Mouse (Mus musculus) kidney, postnatal 25 days (tissue): ENCODE measurements around the gene Hsp90aa1.
"Not testable (repeated sequence)": the region's sequence is repeated elsewhere in the genome, so short reads cannot be mapped to it uniquely, and the experiment has no call there.

Experiments used
- DNase-seq, 2 experiments: peaks; one replicate each; pipeline ENCODE4 v3.0.0; 2021; ENCODE audit warnings: mixed read lengths in 2 of 2

The Hsp90aa1 gene

GRCm38 (mm10) chr12:110698523-110699170, 3.9 kb downstream of the Hsp90aa1 start:
- DNase-seq, result no peak

DNA sequence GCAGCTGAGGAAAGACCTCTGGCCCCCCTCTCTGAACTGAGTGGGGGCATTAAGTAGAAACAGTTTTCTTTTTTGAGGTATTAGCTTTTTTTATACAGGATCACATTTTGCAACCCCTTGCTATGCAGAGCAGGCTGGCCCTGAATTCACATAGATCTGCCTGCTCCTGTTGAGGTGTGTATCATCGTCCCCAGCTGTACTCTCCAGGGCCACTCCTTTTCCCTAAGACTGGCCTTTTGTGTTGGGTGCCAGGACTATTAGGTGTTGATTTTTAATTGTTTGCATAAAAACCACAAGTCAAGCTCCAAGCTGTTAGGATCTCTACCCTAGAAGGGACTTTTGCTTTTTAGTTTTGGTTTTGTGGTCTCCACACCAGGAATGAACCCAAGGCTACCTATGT, 4.4 kb downstream of the Hsp90aa1 start:
- DNase-seq, result no peak

- DNase-seq, result no peak
Measured at GRCm38 (mm10) chr12:110697457-110697856, 5.1 kb downstream of the Hsp90aa1 start.

DNA sequence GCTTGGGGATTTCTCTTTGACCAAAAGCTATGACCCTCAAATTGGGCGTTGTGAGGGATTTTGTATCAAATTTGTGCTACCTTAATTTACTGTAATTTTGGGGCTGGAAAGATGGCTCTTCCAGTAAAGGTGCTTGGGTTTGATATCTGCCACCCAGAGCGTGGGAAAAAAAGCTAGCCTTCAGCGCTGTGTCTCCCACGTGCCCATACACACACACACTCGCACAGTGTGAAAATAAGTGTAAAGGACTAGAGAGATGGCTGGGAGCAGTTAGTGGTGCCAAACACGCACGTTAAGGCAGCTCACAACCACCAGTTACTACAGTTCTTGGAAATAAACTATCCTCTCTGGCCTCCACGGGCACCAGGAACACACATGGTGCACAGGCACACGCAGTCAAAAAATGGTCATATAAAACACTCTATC, 5.5 kb downstream of the Hsp90aa1 start:
- no peak for DNase-seq

DNA sequence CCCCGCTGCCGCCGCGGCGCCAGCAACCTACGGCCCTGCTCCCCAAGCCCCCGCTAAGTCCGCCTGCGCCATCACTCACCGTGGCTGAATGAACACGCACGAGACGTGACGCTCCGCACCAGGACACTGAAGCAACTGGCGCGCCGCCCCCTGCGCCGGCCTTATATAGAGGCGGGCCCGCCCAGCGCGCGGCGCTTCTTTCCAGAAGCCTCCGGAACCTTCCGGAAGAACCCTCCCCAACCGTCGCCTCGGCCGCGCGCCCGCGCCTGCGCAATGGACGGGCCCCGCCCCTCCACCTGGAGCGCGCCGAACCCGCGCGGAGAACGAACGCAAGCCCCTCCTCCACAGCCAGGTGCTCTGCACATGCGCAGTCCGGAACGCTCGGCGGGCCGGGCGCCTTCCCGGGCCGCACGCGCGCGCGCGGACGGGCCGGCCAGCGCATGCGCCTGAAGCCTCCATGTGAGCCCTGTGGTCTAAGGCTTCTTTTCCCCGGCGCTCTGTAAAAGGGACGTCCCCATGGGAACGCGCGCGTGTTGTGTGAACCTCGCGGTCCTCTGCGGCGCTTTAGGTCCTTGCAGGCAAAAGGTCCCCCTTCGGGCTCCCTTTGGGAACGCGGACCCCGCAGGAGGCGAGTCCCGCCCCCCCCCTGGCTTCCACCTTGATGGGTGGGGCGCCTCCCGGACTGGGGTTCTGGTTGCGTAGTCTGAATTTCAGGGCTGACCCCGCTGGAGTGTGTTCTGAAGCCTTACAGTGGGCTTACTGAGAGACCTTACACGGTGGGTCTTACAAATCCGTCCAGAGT, 6.2 kb downstream of the Hsp90aa1 start:
- DNase-seq, result peak; percentile 97 to 98

GRCm38 (mm10) chr12:110695676-110696171, 6.8 kb downstream of the Hsp90aa1 start:
- peak; percentile 40 to 67 for DNase-seq

DNA sequence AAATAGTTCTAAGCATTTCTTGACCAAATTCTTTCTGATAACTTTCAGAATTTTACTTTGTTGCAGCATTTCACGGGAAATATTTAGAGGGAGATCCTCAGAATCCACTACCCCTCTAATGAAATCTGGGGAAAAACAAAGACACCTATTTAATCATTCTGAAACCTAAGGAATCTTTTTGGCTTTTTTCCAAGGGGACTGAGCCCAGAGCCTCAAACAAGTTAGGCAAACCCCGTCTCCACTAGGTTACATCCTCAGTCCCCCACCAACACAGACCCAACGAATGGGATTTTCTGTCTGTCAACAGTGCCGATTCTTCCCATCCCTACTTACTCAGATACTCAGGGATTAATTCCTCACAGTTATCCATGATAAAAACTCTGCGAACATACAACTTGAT, 9.2 kb downstream of the Hsp90aa1 start:
- not testable (repeated sequence) for DNase-seq

DNA sequence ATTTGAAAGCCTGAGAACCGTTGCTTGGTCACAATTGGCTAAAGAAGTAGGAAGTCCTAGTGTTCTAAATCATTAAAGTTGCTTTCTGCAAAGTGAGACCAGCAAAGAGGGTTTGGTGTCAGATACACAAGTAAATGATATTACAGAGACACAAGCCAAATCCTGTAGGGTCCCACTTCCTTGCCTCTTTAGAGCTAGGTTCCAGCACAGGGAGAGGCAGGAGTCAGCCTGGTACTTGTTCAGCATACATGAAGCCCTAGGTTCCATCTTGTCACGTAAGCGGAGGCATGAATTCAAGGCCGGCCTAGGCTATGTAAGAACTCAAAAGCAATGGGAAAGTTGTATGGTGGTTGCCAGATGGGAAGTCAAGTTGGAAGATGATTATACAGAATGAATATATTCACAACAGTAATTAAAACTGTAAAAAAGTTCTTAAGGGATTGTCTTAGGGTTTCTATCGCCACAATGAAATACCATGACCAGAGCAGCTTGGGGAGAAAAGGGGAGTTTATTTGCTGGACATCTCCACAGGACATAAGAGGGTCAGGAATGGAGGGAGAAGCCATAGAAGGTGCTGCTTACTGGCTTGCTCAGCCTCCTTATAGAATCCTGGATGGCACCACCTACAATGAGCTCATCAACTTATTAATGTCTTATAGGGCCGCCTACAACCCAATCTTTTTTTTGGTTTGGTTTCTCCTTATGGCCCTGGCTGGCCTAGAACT, 12.4 kb downstream of the Hsp90aa1 start:
- DNase-seq, result no peak

DNA sequence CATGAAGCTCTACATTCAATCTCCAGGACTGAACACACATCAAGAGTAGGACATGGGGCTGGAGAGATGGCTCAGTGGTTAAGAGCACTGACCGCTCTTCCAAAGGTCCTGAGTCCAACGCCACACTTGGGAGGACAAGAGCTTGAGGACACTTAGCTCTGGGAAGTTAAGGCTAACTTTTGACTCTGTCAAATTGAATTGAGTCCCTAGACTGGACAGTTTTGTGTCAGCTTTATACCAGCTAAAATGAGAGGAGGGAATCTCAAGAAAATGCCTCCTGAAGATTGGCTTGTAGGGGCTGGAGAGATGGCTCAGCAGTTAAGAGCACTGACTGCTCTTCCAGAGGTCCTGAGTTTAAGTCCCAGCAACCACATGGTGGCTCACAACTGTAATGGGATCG, 13.6 kb downstream of the Hsp90aa1 start:
- not testable (repeated sequence) for DNase-seq

- peak; percentile 89 to 91 for DNase-seq
Measured at GRCm38 (mm10) chr12:110687894-110688734, 14.4 kb downstream of the Hsp90aa1 start.

- no peak for DNase-seq
Measured at GRCm38 (mm10) chr12:110683580-110683979, 18.9 kb downstream of the Hsp90aa1 start.

- DNase-seq, result no peak
Measured at GRCm38 (mm10) chr12:110682561-110683299, 19.8 kb downstream of the Hsp90aa1 start, which contains the start of gene 1700001K19Rik. 1700001K19Rik (minus strand) TSS chr12:110682619.

- no peak for DNase-seq
Measured at GRCm38 (mm10) chr12:110681878-110682277, 20.6 kb downstream of the Hsp90aa1 start.

DNA sequence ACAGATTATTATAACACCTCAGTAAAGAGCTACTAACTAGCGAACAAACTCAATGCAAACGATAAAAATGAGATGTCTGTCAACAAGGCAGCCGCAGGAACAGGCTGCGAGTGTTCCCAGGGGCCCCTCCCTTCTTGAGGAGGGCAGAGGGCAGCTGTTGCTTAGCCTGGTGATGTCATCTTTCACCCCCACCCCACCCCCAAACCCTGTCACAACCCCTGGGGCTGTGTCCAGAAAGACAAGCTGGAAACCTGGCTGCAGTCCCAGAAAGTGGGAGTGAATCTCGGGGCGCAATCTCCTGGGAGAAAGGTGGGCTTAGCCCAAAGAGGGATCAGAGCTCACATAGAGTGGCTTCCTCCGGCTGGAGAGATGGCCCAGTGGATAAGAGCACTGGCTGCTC, 21.3 kb downstream of the Hsp90aa1 start:
- DNase-seq, result no peak

DNA sequence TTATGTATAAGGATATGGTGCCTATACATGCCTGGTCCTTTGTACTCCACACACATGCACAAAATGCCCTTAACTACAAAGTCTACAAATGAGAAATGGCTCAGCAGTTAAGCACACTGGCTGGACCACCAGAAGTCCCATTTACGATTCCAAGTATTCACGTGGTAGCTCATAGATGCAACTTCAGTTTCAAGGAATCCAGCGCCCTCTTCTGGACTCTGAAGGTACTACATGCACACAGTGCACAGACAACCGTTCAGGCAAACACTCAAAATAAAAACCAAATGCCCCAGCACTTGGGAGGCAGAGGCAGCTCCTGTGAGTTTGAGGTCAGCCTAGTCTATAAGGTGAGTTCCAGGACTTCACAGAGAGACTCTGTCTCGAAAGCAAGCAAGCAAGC, 28.3 kb downstream of the Hsp90aa1 start:
- peak in 1 of 2 experiments; percentile 29 for DNase-seq

- peak; percentile 23 to 58 for DNase-seq
Measured at GRCm38 (mm10) chr12:110667466-110668077, 35.0 kb downstream of the Hsp90aa1 start.

DNA sequence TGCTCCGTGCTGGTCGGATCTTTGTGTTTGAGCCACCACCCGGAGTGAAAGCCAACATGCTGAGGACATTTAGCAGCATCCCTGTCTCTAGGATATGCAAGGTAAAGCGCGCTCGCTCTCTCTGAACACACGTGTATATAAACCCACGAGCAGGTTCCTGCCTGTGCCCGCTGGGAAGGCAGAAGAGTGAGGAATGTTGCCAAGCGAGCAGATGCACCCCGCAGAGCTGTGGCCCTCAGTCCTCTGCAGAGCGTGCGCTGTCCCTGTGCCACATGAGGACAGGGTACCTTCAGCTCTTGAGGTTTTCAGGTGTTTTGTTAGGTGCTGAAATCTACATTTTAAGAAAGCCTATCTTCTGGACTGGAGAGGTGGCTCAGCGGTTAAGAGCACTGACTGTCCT, 40.8 kb downstream of the Hsp90aa1 start:
- DNase-seq, result no peak

- no peak for DNase-seq
Measured at GRCm38 (mm10) chr12:110651464-110651863, 51.1 kb downstream of the Hsp90aa1 start.

GRCm38 (mm10) chr12:110650241-110650641, 52.3 kb downstream of the Hsp90aa1 start:
- no peak for DNase-seq
